Mouse (Mus musculus): ENCODE measurements around the gene Gsx2. TPM values are rescaled to one million over a fixed set of nuclear protein-coding genes. Genes with fewer than 3 reads are reported as not detected.

Gene Gsx2
- polyA plus RNA-seq (2012) = not detected in 2 replicates

- no peak for TF ChIP-seq GATA1 (IDR thresholded peaks at IDR 0.05; ENCODE audit: low read length)
Observed at GRCm38 (mm10) chr5:75075383-75075941, at the start of gene Gsx2. Gsx2 (plus strand) TSS chr5:75075601.

DNA sequence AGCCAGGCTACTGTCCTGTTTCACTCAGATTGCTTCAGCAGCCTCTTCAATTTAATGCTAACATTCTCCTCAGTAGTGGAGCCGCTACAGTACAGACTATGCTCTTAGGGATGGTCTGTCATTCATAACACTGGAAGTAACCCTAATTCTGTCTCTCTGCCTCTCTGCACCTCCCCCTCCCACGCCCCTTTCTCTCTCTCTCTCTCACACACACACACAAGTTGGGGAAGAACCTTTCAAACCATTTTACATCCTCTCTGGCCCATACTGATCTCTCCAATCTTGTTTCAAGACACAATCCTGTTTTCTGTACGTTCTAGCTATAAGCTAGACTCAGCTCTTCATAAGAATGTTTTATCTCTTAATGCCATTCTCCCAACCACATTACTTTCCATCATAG is 39.9 kb upstream of the Gsx2 start:
- TF ChIP-seq GATA1 (IDR thresholded peaks at IDR 0.05; ENCODE audit: low read length) = no peak

DNA sequence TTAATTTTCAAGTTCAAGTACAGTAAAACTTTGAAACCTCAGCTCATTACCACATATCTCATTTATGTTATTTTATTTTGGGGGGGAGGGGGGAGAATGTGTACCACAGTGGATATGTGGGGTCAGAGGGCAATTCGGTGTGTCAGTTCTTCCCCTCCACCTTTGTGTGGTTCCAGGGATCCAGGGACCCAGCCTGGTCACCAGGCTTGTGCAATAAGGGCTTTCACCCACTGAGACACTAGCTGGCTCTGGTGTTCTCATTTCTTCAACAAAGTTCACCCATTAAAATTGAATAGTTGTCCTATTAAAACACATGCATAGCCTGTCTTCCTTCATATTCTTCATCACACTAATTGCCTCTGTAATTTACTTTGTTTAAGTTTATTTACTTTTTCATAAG is 36.1 kb upstream of the Gsx2 start:
- TF ChIP-seq GATA1 (IDR thresholded peaks at IDR 0.05; ENCODE audit: low read length) = no peak

GRCm38 (mm10) chr5:75043011-75043445 is 32.4 kb upstream of the Gsx2 start:
- TF ChIP-seq GATA1 (IDR thresholded peaks at IDR 0.05; ENCODE audit: low read length) = peak; percentile 42

- no peak for TF ChIP-seq GATA1 (IDR thresholded peaks at IDR 0.05; ENCODE audit: low read length)
Observed at GRCm38 (mm10) chr5:75043621-75044301, 31.6 kb upstream of the Gsx2 start.

DNA sequence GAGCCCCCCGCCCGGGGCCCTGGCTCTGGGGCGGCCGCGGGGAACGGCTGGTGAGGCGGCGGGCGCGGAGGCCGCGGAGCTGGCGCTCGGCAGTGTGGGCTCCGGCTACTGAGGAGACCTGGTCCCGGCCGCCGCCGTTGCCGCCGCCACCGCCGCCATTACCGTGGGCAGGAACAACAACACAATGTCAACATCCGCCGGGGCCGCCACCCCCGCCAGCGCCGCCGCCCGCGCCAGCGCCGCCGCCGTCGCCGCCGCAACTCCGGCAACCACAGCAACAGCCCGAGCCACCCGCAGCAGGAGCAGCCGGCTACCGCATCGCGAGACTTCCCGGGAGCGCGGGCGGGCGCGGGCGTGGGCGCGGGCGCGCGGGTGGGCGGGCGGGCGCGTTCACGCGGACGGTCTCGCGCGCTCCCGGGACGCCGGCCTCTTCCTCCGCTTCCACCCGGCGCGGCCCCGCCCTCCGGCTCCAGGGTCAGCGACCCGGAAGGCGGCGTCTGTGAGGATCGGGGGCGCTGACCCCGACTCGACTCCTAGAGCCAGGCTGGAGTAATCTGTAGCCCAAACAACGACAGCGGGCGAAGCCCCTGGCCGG is 31.0 kb upstream of the Gsx2 start, which contains the start of gene Chic2:
Gene Chic2, minus strand, starts transcription at position 465 of the 595 bp plus-strand sequence.
- no peak for TF ChIP-seq GATA1 (IDR thresholded peaks at IDR 0.05; ENCODE audit: low read length)

- TF ChIP-seq GATA1 (IDR thresholded peaks at IDR 0.05; ENCODE audit: low read length) = no peak
Observed at GRCm38 (mm10) chr5:75045371-75045770, 30.0 kb upstream of the Gsx2 start.

GRCm38 (mm10) chr5:75046681-75047321 is 28.6 kb upstream of the Gsx2 start:
- TF ChIP-seq GATA1 (IDR thresholded peaks at IDR 0.05; ENCODE audit: low read length) = no peak

- no peak for TF ChIP-seq GATA1 (IDR thresholded peaks at IDR 0.05; ENCODE audit: low read length)
Observed at GRCm38 (mm10) chr5:75051109-75051508, 24.3 kb upstream of the Gsx2 start.

DNA sequence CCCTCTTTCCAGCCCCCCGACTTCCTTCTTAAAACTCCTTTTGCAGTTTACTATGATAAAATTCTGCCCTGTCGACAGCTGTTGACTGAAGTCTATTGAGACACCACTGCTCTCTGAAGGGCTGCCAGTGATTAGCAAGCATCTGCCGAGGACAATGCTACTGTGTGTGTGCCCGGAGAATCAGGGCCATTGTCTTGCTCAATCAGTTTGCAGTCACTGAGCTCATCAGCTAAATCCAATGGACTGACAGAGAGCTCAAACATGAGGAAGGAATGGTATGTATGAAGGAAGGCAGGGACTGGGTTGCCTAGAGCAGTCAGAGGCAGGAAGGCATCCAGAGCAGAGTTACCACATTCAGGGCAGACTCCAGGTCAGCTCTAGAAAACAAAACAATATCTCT is 12.2 kb upstream of the Gsx2 start:
- TF ChIP-seq GATA1 (IDR thresholded peaks at IDR 0.05; ENCODE audit: low read length) = no peak

DNA sequence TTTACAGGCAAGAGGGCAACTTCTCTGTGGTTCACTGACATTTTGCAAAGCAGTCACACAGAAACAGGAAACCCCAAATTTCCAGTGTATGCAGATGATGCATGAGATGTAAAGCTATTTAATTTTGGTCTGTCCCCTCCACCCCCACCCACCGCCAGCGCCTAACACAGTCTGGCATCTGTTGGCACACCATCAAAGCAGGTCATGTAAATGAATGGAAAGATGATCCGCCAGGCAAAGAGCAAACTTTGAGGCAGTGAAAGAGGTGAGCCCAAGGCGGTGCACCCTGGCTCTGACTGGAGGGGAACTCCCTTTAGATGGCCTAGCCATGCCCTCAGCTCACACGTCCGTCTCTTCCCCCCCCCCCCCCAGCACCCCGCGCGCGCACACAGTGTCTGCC is 8.7 kb upstream of the Gsx2 start:
- TF ChIP-seq GATA1 (IDR thresholded peaks at IDR 0.05; ENCODE audit: low read length) = no peak

GRCm38 (mm10) chr5:75067125-75067756 is 8.2 kb upstream of the Gsx2 start:
- no peak for TF ChIP-seq GATA1 (IDR thresholded peaks at IDR 0.05; ENCODE audit: low read length)

DNA sequence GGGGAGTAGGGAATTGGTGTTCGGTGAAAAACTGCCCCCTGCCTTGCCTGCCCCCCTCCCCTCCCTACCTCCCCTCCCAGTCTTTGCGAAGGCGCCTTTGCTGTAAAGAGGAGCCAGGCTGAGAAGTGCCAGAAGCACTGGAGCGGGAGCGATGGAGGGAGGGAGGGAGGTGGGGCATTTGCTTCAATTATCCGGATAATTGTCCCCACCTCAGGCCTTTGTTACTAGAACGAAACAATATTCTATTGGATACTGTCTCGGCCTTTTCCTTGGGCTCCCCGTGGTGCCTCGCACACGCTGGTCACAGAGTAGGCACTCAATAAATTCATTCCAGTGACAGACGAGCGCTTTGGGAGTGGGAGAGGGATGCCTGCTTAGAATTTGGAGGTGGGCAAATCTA is 5.3 kb upstream of the Gsx2 start:
- no peak for TF ChIP-seq GATA1 (IDR thresholded peaks at IDR 0.05; ENCODE audit: low read length)

GRCm38 (mm10) chr5:75070656-75071375 is 4.6 kb upstream of the Gsx2 start:
- no peak for TF ChIP-seq GATA1 (IDR thresholded peaks at IDR 0.05; ENCODE audit: low read length)

- TF ChIP-seq GATA1 (IDR thresholded peaks at IDR 0.05; ENCODE audit: low read length) = no peak
Observed at GRCm38 (mm10) chr5:75071951-75072350, 3.5 kb upstream of the Gsx2 start.

Data from G1E-ER4 (cell line).